Mouse (Mus musculus): Measurements from ENCODE around the gene Cemip2. TPM values are rescaled to one million over a fixed set of nuclear protein-coding genes. Genes with fewer than 3 reads are reported as not detected.

Gene Cemip2
- 10 to 100 TPM in 1 of 3 experiments, 1 to 10 TPM in 2; 6.4 to 12.7 (median 6.6) TPM for polyA plus RNA-seq (2017; shearing (Covaris generic))

- ATAC-seq, result peak; percentile 89
Observed at GRCm38 (mm10) chr19:21778147-21778917, at the start of gene Cemip2. Gene Cemip2, plus strand, starts transcription at chr19:21778342.

- no peak for ATAC-seq
Observed at GRCm38 (mm10) chr19:21728342-21728741, 49.8 kb upstream of the Cemip2 start.

- ATAC-seq, result no peak
Observed at GRCm38 (mm10) chr19:21731887-21732286, 46.3 kb upstream of the Cemip2 start.

GRCm38 (mm10) chr19:21733176-21733575 is 45.0 kb upstream of the Cemip2 start:
- ATAC-seq, result no peak

GRCm38 (mm10) chr19:21734112-21734511 is 44.0 kb upstream of the Cemip2 start:
- no peak for ATAC-seq

- ATAC-seq, result peak; percentile 94
Observed at GRCm38 (mm10) chr19:21737446-21737845, 40.7 kb upstream of the Cemip2 start.

- peak; percentile 33 for ATAC-seq
Observed at GRCm38 (mm10) chr19:21737881-21738590, 40.1 kb upstream of the Cemip2 start.

- no peak for ATAC-seq
Observed at GRCm38 (mm10) chr19:21738591-21739280, 39.4 kb upstream of the Cemip2 start.

GRCm38 (mm10) chr19:21742138-21742537 is 36.0 kb upstream of the Cemip2 start:
- ATAC-seq, result no peak

- no peak for ATAC-seq
Observed at GRCm38 (mm10) chr19:21745586-21745985, 32.6 kb upstream of the Cemip2 start.

- peak; percentile 89 for ATAC-seq
Observed at GRCm38 (mm10) chr19:21747356-21747755, 30.8 kb upstream of the Cemip2 start.

GRCm38 (mm10) chr19:21750154-21750553 is 28.0 kb upstream of the Cemip2 start:
- ATAC-seq, result no peak

- no peak for ATAC-seq
Observed at GRCm38 (mm10) chr19:21761676-21762075, 16.5 kb upstream of the Cemip2 start.

GRCm38 (mm10) chr19:21764013-21764412 is 14.1 kb upstream of the Cemip2 start:
- ATAC-seq, result no peak

- no peak for ATAC-seq
Observed at GRCm38 (mm10) chr19:21764738-21765137, 13.4 kb upstream of the Cemip2 start.

- ATAC-seq, result no peak
Observed at GRCm38 (mm10) chr19:21767500-21768045, 10.6 kb upstream of the Cemip2 start.

GRCm38 (mm10) chr19:21769796-21770195 is 8.3 kb upstream of the Cemip2 start:
- ATAC-seq, result no peak

GRCm38 (mm10) chr19:21771586-21771985 is 6.6 kb upstream of the Cemip2 start:
- peak; percentile 35 for ATAC-seq

GRCm38 (mm10) chr19:21773621-21774020 is 4.5 kb upstream of the Cemip2 start:
- no peak for ATAC-seq

- ATAC-seq, result no peak
Observed at GRCm38 (mm10) chr19:21775629-21776028, 2.5 kb upstream of the Cemip2 start.

- ATAC-seq, result no peak
Observed at GRCm38 (mm10) chr19:21776671-21777070, 1.5 kb upstream of the Cemip2 start.

GRCm38 (mm10) chr19:21777171-21777731 is 891 bp upstream of the Cemip2 start:
- no peak for ATAC-seq

- no peak for ATAC-seq
Observed at GRCm38 (mm10) chr19:21779106-21779505, 964 bp downstream of the Cemip2 start.

All from inflammation-experienced regulatory T-cells, adult 6 months (primary cell).